Mouse (Mus musculus) stomach, embryonic 14.5 days (tissue): ENCODE measurements at regions not wholly inside any gene's neighbourhood (a gene's known extent, or its start where the extent isn't known, plus 50 kb on each side); places are given as distances from the start of the nearest gene placed in this dataset.

ENCODE experiments used
- ATAC-seq: fragments of 200-750 bp; cut with Nextera tagmentation; 2 replicates; pipeline ENCODE4 v1.8.0; 2017; ENCODE audit warnings: low read depth, moderate TSS enrichment; ENCODE audit not compliant: insufficient number of reproducible peaks, insufficient read depth, low FRiP score
- H3K27ac ChIP-seq: fragments of 300-500 bp; sonication (generic); 2 replicates; pipeline ENCODE4 v1.5.1; 2014; ENCODE audit warnings: mild to moderate bottlenecking, low read length, moderate library complexity, mixed read lengths
- H3K27me3 ChIP-seq: fragments of 300-500 bp; sonication (generic); 2 replicates; pipeline ENCODE4 v1.6.1; 2014; ENCODE audit warnings: low read length, control low read depth, mixed read lengths; ENCODE audit not compliant: control insufficient read depth, insufficient read depth
- H3K36me3 ChIP-seq: fragments of 300-500 bp; sonication (generic); 2 replicates; pipeline ENCODE4 v1.6.1; 2014; ENCODE audit warnings: mild to moderate bottlenecking, control low read depth, low read length, moderate library complexity, mixed read lengths; ENCODE audit not compliant: control insufficient read depth, insufficient read depth
- H3K4me1 ChIP-seq: fragments of 300-500 bp; sonication (generic); 2 replicates; pipeline ENCODE4 v1.6.1; 2014; ENCODE audit warnings: low read length, control low read depth, mixed read lengths; ENCODE audit not compliant: control insufficient read depth, insufficient read depth
- H3K4me2 ChIP-seq: fragments of 300-500 bp; sonication (generic); replicated peaks from 2 replicates; pipeline ENCODE4 v1.6.1; 2014; ENCODE audit warnings: low read depth, low read length, control low read depth
- H3K4me3 ChIP-seq: fragments of 300-500 bp; sonication (generic); 2 replicates; pipeline ENCODE4 v1.5.1; 2014; ENCODE audit warnings: low read depth, low read length, control low read depth
- H3K9ac ChIP-seq: fragments of 300-500 bp; sonication (generic); replicated peaks from 2 replicates; pipeline ENCODE4 v1.6.1; 2014; ENCODE audit warnings: low read depth, mild to moderate bottlenecking, control low read depth, low read length, moderate library complexity, mixed read lengths
- H3K9me3 ChIP-seq: fragments of 300-500 bp; sonication (generic); 2 replicates; pipeline ENCODE4 v1.6.1; 2016; ENCODE audit warnings: low read depth, low read length, control low read depth; ENCODE audit not compliant: control insufficient read depth
- WGBS: fragments of 180-500 bp; shearing (Covaris S2); extraction: QIAGEN DNeasy Blood & Tissue Kit; methylation state at CpG from one replicate; pipeline ENCODE4 v1.1.7; 2014; 5-methylcytosine and 5-hydroxymethylcytosine counted together

DNA sequence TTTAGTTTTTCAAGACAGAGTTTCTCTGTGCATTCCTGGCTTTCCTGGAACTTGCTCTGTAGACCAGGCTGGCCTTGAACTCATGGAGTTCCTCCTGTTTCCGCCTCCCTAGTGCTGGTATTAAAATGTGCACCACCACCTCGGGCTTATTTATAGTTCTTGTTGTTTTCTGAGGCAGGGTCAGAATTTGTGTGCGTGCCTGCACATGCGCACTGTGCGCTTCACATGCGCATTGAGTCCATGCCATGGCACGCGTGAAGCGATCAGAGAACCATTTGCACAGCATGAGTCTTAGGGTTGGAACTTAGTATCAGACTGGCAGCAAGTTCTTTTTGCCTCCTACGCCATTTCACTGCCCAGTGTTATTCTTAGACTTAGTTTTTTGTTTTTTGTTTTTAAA is 68.8 kb upstream of the Jak1 start:
- WGBS = 94% methylated on average over 10 of the region's 10 CpGs

GRCm38 (mm10) chr4:101333036-101333435 is 68.0 kb upstream of the Jak1 start:
- H3K4me3 ChIP-seq = no peak overlapping the region
- no peak overlapping the region for H3K9ac ChIP-seq
- no peaks in the 10 kb centered on the region for H3K27me3 ChIP-seq
- H3K27ac ChIP-seq = no peak overlapping the region
- no peaks in the 10 kb centered on the region for H3K36me3 ChIP-seq
- no peak for ATAC-seq
- WGBS = 60% methylated on average over 3 of the region's 3 CpGs
- H3K4me2 ChIP-seq = no peak overlapping the region
- no peaks in the 10 kb centered on the region for H3K9me3 ChIP-seq
- no peaks in the 10 kb centered on the region for H3K4me1 ChIP-seq

More for the DNA sequence above, 68.8 kb upstream of the Jak1 start:
- H3K4me1 ChIP-seq = no peaks in the 10 kb centered on the region
- H3K4me2 ChIP-seq = no peak overlapping the region
- H3K4me3 ChIP-seq = no peak overlapping the region
- H3K27me3 ChIP-seq = no peaks in the 10 kb centered on the region
- no peak overlapping the region for H3K27ac ChIP-seq
- H3K36me3 ChIP-seq = no peaks in the 10 kb centered on the region
- no peak overlapping the region for H3K9ac ChIP-seq
- no peaks in the 10 kb centered on the region for H3K9me3 ChIP-seq
- ATAC-seq = no peak

DNA sequence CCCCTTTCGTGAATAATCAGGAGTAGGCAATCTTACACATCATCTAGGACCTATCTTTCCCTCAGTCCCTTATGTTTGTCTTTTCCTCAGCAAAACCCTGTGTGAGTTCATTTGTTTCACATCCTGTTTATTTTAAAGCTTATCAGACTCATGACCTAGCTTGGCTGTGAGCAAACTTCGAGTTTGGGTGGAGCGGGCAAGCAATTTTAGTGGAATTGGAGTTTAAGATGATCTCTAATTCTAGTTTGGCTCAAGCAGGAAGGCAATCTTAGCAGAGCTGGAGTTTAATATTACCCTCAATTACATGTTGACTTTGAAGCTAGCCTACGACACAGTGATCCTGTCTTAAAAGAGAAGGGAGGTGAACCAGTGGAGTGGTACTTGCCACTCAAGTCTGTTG is 66.1 kb upstream of the Jak1 start:
- Histone ChIP-seq H3K9me3 (no peaks in the 10 kb centered on the region), H3K27ac (no peak overlapping the region), H3K4me3 (no peak overlapping the region), H3K9ac (no peak overlapping the region), H3K27me3 (no peaks in the 10 kb centered on the region), H3K4me1 (no peaks in the 10 kb centered on the region), H3K4me2 (no peak overlapping the region), H3K36me3 (no peaks in the 10 kb centered on the region)
- no peak for ATAC-seq
- WGBS = 42% methylated on average over 4 of the region's 4 CpGs

DNA sequence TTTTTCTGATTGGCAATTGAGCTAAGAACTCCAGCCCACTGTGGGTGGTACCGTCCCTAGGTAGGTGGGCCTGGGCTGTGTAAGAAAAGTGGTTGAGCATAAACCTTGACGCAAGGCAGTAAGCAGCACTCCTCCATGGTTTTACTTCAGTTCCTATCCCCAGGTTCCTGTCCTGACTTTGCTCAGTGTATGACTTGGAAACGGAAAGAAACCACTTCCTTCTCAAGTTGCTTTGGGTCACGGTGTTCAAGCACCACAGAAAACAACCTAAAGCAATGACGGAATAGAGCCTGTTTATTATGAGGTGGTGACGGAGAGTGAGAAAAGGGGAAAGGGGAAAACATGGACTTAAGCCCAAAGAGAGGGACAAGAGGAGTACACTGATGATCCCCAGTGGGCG is 64.0 kb upstream of the Jak1 start:
- H3K4me3 ChIP-seq = no peak overlapping the region
- 86% methylated on average over 7 of the region's 7 CpGs for WGBS
- no peaks in the 10 kb centered on the region for H3K36me3 ChIP-seq
- no peaks in the 10 kb centered on the region for H3K9me3 ChIP-seq
- H3K4me1 ChIP-seq = no peaks in the 10 kb centered on the region
- H3K9ac ChIP-seq = no peak overlapping the region
- H3K4me2 ChIP-seq = no peak overlapping the region
- no peak overlapping the region for H3K27ac ChIP-seq
- ATAC-seq = no peak
- no peaks in the 10 kb centered on the region for H3K27me3 ChIP-seq

GRCm38 (mm10) chr4:101326067-101326466 is 61.0 kb upstream of the Jak1 start:
- H3K36me3 ChIP-seq = no peaks in the 10 kb centered on the region
- H3K9me3 ChIP-seq = no peaks in the 10 kb centered on the region
- no peak overlapping the region for H3K27ac ChIP-seq
- H3K4me2 ChIP-seq = no peak overlapping the region
- no peak for ATAC-seq
- H3K4me3 ChIP-seq = no peak overlapping the region
- no peaks in the 10 kb centered on the region for H3K4me1 ChIP-seq
- no peak overlapping the region for H3K9ac ChIP-seq
- H3K27me3 ChIP-seq = no peaks in the 10 kb centered on the region
- WGBS = 75% methylated on average over 3 of the region's 3 CpGs

GRCm38 (mm10) chr4:101321731-101322130 is 56.6 kb upstream of the Jak1 start:
- no peak overlapping the region for H3K4me3 ChIP-seq
- no peaks in the 10 kb centered on the region for H3K4me1 ChIP-seq
- no peaks in the 10 kb centered on the region for H3K36me3 ChIP-seq
- H3K27ac ChIP-seq = no peak overlapping the region
- no peaks in the 10 kb centered on the region for H3K27me3 ChIP-seq
- no peak for ATAC-seq
- no peak overlapping the region for H3K9ac ChIP-seq
- 88% methylated on average over 2 of the region's 2 CpGs for WGBS
- H3K4me2 ChIP-seq = no peak overlapping the region
- no peaks in the 10 kb centered on the region for H3K9me3 ChIP-seq

DNA sequence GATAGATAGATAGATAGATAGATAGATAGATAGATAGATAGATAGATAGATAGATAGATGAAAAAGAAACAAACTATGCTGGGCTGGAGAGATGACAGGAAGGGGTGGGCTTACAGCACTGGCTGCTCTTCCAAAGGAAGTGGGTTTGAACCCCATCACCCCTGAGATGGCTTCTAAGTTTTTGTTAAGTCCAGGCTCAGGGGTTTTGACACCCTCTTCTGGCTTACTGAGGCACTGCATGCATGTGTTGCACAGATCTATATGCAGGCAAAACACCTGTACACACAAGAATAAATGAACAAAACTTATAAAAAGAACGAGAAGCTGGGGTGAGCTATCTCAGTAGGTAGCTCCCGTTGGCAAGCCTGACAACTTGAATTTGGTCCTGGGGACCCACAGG is 55.5 kb upstream of the Jak1 start:
- no peak overlapping the region for H3K4me3 ChIP-seq
- H3K9me3 ChIP-seq = no peaks in the 10 kb centered on the region
- 79% methylated on average over 2 of the region's 2 CpGs for WGBS
- ATAC-seq = no peak
- H3K36me3 ChIP-seq = no peaks in the 10 kb centered on the region
- no peak overlapping the region for H3K27ac ChIP-seq
- H3K9ac ChIP-seq = no peak overlapping the region
- no peak overlapping the region for H3K4me2 ChIP-seq
- H3K4me1 ChIP-seq = no peaks in the 10 kb centered on the region
- no peaks in the 10 kb centered on the region for H3K27me3 ChIP-seq

GRCm38 (mm10) chr4:101319681-101320220 is 54.7 kb upstream of the Jak1 start:
- Histone ChIP-seq H3K9me3 (no peaks in the 10 kb centered on the region), H3K4me2 (no peak overlapping the region), H3K36me3 (no peaks in the 10 kb centered on the region), H3K4me3 (no peak overlapping the region), H3K27me3 (no peaks in the 10 kb centered on the region), H3K9ac (no peak overlapping the region), H3K4me1 (no peaks in the 10 kb centered on the region), H3K27ac (no peak overlapping the region)
- ATAC-seq = no peak
- WGBS = 81% methylated on average over 4 of the region's 4 CpGs

- 78% methylated on average over 1 of the region's 1 CpGs for WGBS
- no peak for ATAC-seq
- Histone ChIP-seq H3K4me3 (no peak overlapping the region), H3K9me3 (no peaks in the 10 kb centered on the region), H3K4me1 (no peaks in the 10 kb centered on the region), H3K36me3 (no peaks in the 10 kb centered on the region), H3K4me2 (no peak overlapping the region), H3K9ac (no peak overlapping the region), H3K27me3 (no peaks in the 10 kb centered on the region), H3K27ac (no peak overlapping the region)
These were observed 53.8 kb upstream of the Jak1 start for GRCm38 (mm10) chr4:101318836-101319235.
